Mouse (Mus musculus): Measurements from ENCODE around the gene Ralgds. TPM values are rescaled to one million over a fixed set of nuclear protein-coding genes. Genes with fewer than 3 reads are reported as not detected.

The Ralgds gene
- polyA plus RNA-seq, 1 experiment from 2014 or later, result 50.3 TPM

- WGBS, result under 1% methylated on average over 56 of the region's 56 CpGs
- peak overlapping the region; percentile 44 for H3K9ac ChIP-seq
- peak; percentile 86 for ATAC-seq (ENCODE audit: insufficient number of reproducible peaks, low FRiP score, low TSS enrichment, low read depth)
- H3K9me3 ChIP-seq, result no peaks in the 10 kb centered on the region
- H3K4me2 ChIP-seq, result peak overlapping the region; percentile 57
- peaks cover 29% of the 10 kb centered on the region for H3K36me3 ChIP-seq
- peak overlapping the region; percentile 94 for H3K27ac ChIP-seq
- H3K27me3 ChIP-seq, result no peaks in the 10 kb centered on the region
- peaks cover 16% of the 10 kb centered on the region; the same call in 1 of the 2 replicates for H3K4me1 ChIP-seq
- H3K4me3 ChIP-seq, result peak overlapping the region; percentile 72
Measured at GRCm38 (mm10) chr2:28582647-28583353, 69.9 kb downstream of the Ralgds start.

GRCm38 (mm10) chr2:28583651-28584050 is 70.7 kb downstream of the Ralgds start, which contains the start of gene Gtf3c5:
Gene Gtf3c5 (minus strand): TSS chr2:28583751.
- Histone ChIP-seq H3K36me3 (peaks cover 21% of the 10 kb centered on the region), H3K9ac (peak within 1 kb of the TSS; percentile 44), H3K4me2 (peak within 1 kb of the TSS; percentile 57), H3K4me1 (peaks cover 16% of the 10 kb centered on the region; the same call in 1 of the 2 replicates), H3K27me3 (no peaks in the 10 kb centered on the region), H3K9me3 (no peaks in the 10 kb centered on the region), H3K4me3 (peak within 1 kb of the TSS; percentile 72), H3K27ac (peak within 1 kb of the TSS; percentile 94)
- ATAC-seq (ENCODE audit: insufficient number of reproducible peaks, low FRiP score, low TSS enrichment, low read depth), result no peak
- WGBS, result 76% methylated on average over 9 of the region's 9 CpGs

GRCm38 (mm10) chr2:28585043-28585571 is 72.2 kb downstream of the Ralgds start:
- Histone ChIP-seq H3K4me2 (no peak overlapping the region), H3K9ac (no peak overlapping the region), H3K27ac (no peak overlapping the region), H3K36me3 (peaks cover 8% of the 10 kb centered on the region; the same call in 1 of the 2 replicates), H3K4me1 (peaks cover 16% of the 10 kb centered on the region; the same call in 1 of the 2 replicates), H3K4me3 (no peak overlapping the region), H3K27me3 (no peaks in the 10 kb centered on the region), H3K9me3 (no peaks in the 10 kb centered on the region)
- no peak for ATAC-seq (ENCODE audit: insufficient number of reproducible peaks, low FRiP score, low TSS enrichment, low read depth)
- 15% methylated on average over 6 of the region's 6 CpGs for WGBS

GRCm38 (mm10) chr2:28585730-28586129 is 72.8 kb downstream of the Ralgds start:
- WGBS, result 43% methylated on average over 2 of the region's 2 CpGs
- no peak overlapping the region for H3K27ac ChIP-seq
- no peaks in the 10 kb centered on the region for H3K9me3 ChIP-seq
- H3K9ac ChIP-seq, result no peak overlapping the region
- peaks cover 3% of the 10 kb centered on the region; the same call in 1 of the 2 replicates for H3K36me3 ChIP-seq
- H3K4me2 ChIP-seq, result no peak overlapping the region
- no peak for ATAC-seq (ENCODE audit: insufficient number of reproducible peaks, low FRiP score, low TSS enrichment, low read depth)
- no peak overlapping the region for H3K4me3 ChIP-seq
- peaks cover 16% of the 10 kb centered on the region; the same call in 1 of the 2 replicates for H3K4me1 ChIP-seq
- H3K27me3 ChIP-seq, result no peaks in the 10 kb centered on the region

GRCm38 (mm10) chr2:28588574-28588973 is 75.6 kb downstream of the Ralgds start:
- WGBS, result 24% methylated on average over 1 of the region's 1 CpGs

GRCm38 (mm10) chr2:28591479-28591878 is 78.6 kb downstream of the Ralgds start:
- H3K27me3 ChIP-seq, result peaks cover 6% of the 10 kb centered on the region; the same call in 1 of the 2 replicates
- no peak overlapping the region for H3K4me3 ChIP-seq
- WGBS, result 65% methylated on average over 2 of the region's 2 CpGs
- H3K4me2 ChIP-seq, result no peak overlapping the region
- no peaks in the 10 kb centered on the region for H3K9me3 ChIP-seq
- H3K36me3 ChIP-seq, result no peaks in the 10 kb centered on the region
- ATAC-seq (ENCODE audit: insufficient number of reproducible peaks, low FRiP score, low TSS enrichment, low read depth), result 0 out of 2 replicates have a peak, but pooled peaks have one; percentile 35
- H3K9ac ChIP-seq, result no peak overlapping the region
- no peak overlapping the region for H3K27ac ChIP-seq
- no peaks in the 10 kb centered on the region for H3K4me1 ChIP-seq

More at GRCm38 (mm10) chr2:28588574-28588973, 75.6 kb downstream of the Ralgds start:
- H3K9me3 ChIP-seq, result no peaks in the 10 kb centered on the region
- H3K36me3 ChIP-seq, result no peaks in the 10 kb centered on the region
- H3K4me3 ChIP-seq, result no peak overlapping the region
- H3K27me3 ChIP-seq, result peaks cover 6% of the 10 kb centered on the region; the same call in 1 of the 2 replicates
- no peak overlapping the region for H3K9ac ChIP-seq
- H3K4me1 ChIP-seq, result 0 out of 2 replicates have a peak, but pooled peaks cover 2% of the 10 kb centered on the region
- H3K4me2 ChIP-seq, result no peak overlapping the region
- ATAC-seq (ENCODE audit: insufficient number of reproducible peaks, low FRiP score, low TSS enrichment, low read depth), result no peak
- no peak overlapping the region for H3K27ac ChIP-seq

- H3K27ac ChIP-seq, result no peak overlapping the region
- WGBS, result 9% methylated on average over 15 of the region's 15 CpGs
- no peaks in the 10 kb centered on the region for H3K9me3 ChIP-seq
- H3K4me2 ChIP-seq, result no peak overlapping the region
- H3K27me3 ChIP-seq, result peaks cover 6% of the 10 kb centered on the region; the same call in 1 of the 2 replicates
- no peaks in the 10 kb centered on the region for H3K4me1 ChIP-seq
- H3K9ac ChIP-seq, result no peak overlapping the region
- H3K4me3 ChIP-seq, result no peak overlapping the region
- no peak for ATAC-seq (ENCODE audit: insufficient number of reproducible peaks, low FRiP score, low TSS enrichment, low read depth)
- no peaks in the 10 kb centered on the region for H3K36me3 ChIP-seq
Measured at GRCm38 (mm10) chr2:28592809-28593208, 79.9 kb downstream of the Ralgds start.

- no peak overlapping the region for H3K27ac ChIP-seq
- H3K4me3 ChIP-seq, result no peak overlapping the region
- no peak for ATAC-seq (ENCODE audit: insufficient number of reproducible peaks, low FRiP score, low TSS enrichment, low read depth)
- WGBS, result 77% methylated on average over 7 of the region's 7 CpGs
- no peaks in the 10 kb centered on the region for H3K9me3 ChIP-seq
- H3K9ac ChIP-seq, result no peak overlapping the region
- 0 out of 2 replicates have a peak, but pooled peaks cover 4% of the 10 kb centered on the region for H3K4me1 ChIP-seq
- no peaks in the 10 kb centered on the region for H3K36me3 ChIP-seq
- H3K4me2 ChIP-seq, result no peak overlapping the region
- H3K27me3 ChIP-seq, result peaks cover 6% of the 10 kb centered on the region; the same call in 1 of the 2 replicates
Measured at GRCm38 (mm10) chr2:28596021-28596420, 83.1 kb downstream of the Ralgds start.

GRCm38 (mm10) chr2:28596998-28597397 is 84.1 kb downstream of the Ralgds start:
- ATAC-seq (ENCODE audit: insufficient number of reproducible peaks, low FRiP score, low TSS enrichment, low read depth), result no peak
- Histone ChIP-seq H3K4me1 (0 out of 2 replicates have a peak, but pooled peaks cover 4% of the 10 kb centered on the region), H3K4me2 (no peak overlapping the region), H3K9ac (no peak overlapping the region), H3K27ac (no peak overlapping the region), H3K9me3 (no peaks in the 10 kb centered on the region), H3K4me3 (no peak overlapping the region), H3K36me3 (no peaks in the 10 kb centered on the region), H3K27me3 (peaks cover 6% of the 10 kb centered on the region; the same call in 1 of the 2 replicates)
- WGBS, result 88% methylated on average over 7 of the region's 7 CpGs

GRCm38 (mm10) chr2:28597733-28598547 is 85.0 kb downstream of the Ralgds start:
- Histone ChIP-seq H3K9ac (no peak overlapping the region), H3K4me2 (no peak overlapping the region), H3K27ac (no peak overlapping the region), H3K27me3 (no peaks in the 10 kb centered on the region; the same call in 1 of the 2 replicates), H3K36me3 (no peaks in the 10 kb centered on the region), H3K9me3 (no peaks in the 10 kb centered on the region), H3K4me1 (peaks cover 4% of the 10 kb centered on the region; the same call in 1 of the 2 replicates), H3K4me3 (no peak overlapping the region)
- no peak for ATAC-seq (ENCODE audit: insufficient number of reproducible peaks, low FRiP score, low TSS enrichment, low read depth)
- 75% methylated on average over 7 of the region's 7 CpGs for WGBS

- no peaks in the 10 kb centered on the region for H3K9me3 ChIP-seq
- no peaks in the 10 kb centered on the region for H3K27me3 ChIP-seq
- WGBS, result 60% methylated on average over 12 of the region's 12 CpGs
- no peak overlapping the region for H3K4me2 ChIP-seq
- H3K4me3 ChIP-seq, result no peak overlapping the region
- H3K4me1 ChIP-seq, result peaks cover 4% of the 10 kb centered on the region; the same call in 1 of the 2 replicates
- ATAC-seq (ENCODE audit: insufficient number of reproducible peaks, low FRiP score, low TSS enrichment, low read depth), result no peak
- H3K36me3 ChIP-seq, result no peaks in the 10 kb centered on the region
- no peak overlapping the region for H3K27ac ChIP-seq
- H3K9ac ChIP-seq, result no peak overlapping the region
Measured at GRCm38 (mm10) chr2:28598692-28599568, 86.0 kb downstream of the Ralgds start.
